ENCODE assay signal across 21 mouse cellular contexts in the genomic region with DNA sequence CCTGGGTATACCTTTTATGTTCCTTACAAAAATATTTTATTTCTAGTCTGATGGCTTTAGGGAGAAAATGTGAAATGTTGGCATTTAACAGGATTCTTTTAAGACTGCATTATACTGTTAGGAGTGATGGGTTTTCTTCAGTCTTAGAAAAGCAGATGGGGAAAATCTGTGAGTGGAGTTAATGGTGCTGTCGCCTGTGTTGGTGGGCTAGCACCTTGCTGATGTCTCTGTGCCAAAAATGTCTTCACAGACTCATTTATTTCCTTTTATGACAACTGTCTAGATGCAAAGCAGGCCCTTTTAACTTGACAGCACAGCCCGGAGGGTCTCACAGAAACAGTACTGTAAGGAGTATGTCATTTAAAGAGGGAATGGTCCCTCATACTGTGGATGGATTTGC.
"Had no signal": no experiment of that assay in that cellular context is flagged by ENCODE, and none has a peak within 500 bp of the region (broad histone marks: within the 10 kb centered on the region; RNA-seq: fewer than 3 reads in every experiment).

No protein-coding gene starts in this region.

- H3K36me3 ChIP-seq: midbrain, embryonic 10.5 days; midbrain, embryonic 12.5 days; neural tube, embryonic 13.5 days; neural tube, embryonic 15.5 days; stomach, embryonic 15.5 days had no signal

- H3K27ac ChIP-seq: midbrain, embryonic 10.5 days; midbrain, embryonic 12.5 days; neural tube, embryonic 13.5 days; neural tube, embryonic 15.5 days; stomach, embryonic 15.5 days; stomach, postnatal 0 days had no signal

- H3K27me3 ChIP-seq: midbrain, embryonic 12.5 days; neural tube, embryonic 13.5 days; neural tube, embryonic 15.5 days; stomach, embryonic 15.5 days had no signal

- DNase-seq: lung, adult 18-20 months; lung, embryonic 14.5 days; lung, postnatal 10 days; lung, postnatal 4 days; midbrain, embryonic 14.5 days; retina, postnatal 1 day; right cerebral cortex, adult 18-20 months; right cerebral cortex, postnatal 25 days; right cerebral cortex, postnatal 4 days; spleen, adult 18-20 months; thymus, adult 2 months; thymus, postnatal 25 days; thymus, postnatal 4 days had no signal

- H3K4me1 ChIP-seq: midbrain, embryonic 10.5 days; midbrain, embryonic 12.5 days; neural tube, embryonic 13.5 days; neural tube, embryonic 15.5 days; stomach, embryonic 15.5 days had no signal

- H3K4me2 ChIP-seq: lung, embryonic 14.5 days; midbrain, embryonic 12.5 days; neural tube, embryonic 13.5 days; neural tube, embryonic 15.5 days; stomach, embryonic 15.5 days had no signal

- ATAC-seq: midbrain, embryonic 16.5 days had no signal

- H3K9ac ChIP-seq: lung, embryonic 14.5 days; midbrain, embryonic 12.5 days; neural tube, embryonic 13.5 days; neural tube, embryonic 15.5 days; stomach, embryonic 15.5 days had no signal

- H3K9me3 ChIP-seq: midbrain, embryonic 10.5 days; midbrain, embryonic 12.5 days; neural tube, embryonic 13.5 days; neural tube, embryonic 15.5 days; stomach, embryonic 15.5 days had no signal

- H3K4me3 ChIP-seq: midbrain, embryonic 10.5 days; midbrain, embryonic 12.5 days; myocyte; neural tube, embryonic 13.5 days; neural tube, embryonic 15.5 days; stomach, embryonic 15.5 days had no signal
